Mouse (Mus musculus) midbrain, embryonic 12.5 days (tissue): ENCODE results near the gene Atp6ap1l. TPM values are rescaled to one million over a fixed set of nuclear protein-coding genes. Genes with fewer than 3 reads are reported as not detected.
"Not testable (repeated sequence)": the region's sequence is repeated elsewhere in the genome, so short reads cannot be mapped to it uniquely, and the experiment has no call there.

Experiments
- ATAC-seq: fragments of 200-750 bp; cut with Nextera tagmentation; 2 replicates; pipeline ENCODE4 v1.8.0; 2017; ENCODE audit warnings: low read depth, moderate TSS enrichment, moderate library complexity; ENCODE audit not compliant: low FRiP score
- H3K27ac ChIP-seq: fragments of 300-500 bp; sonication (generic); replicated peaks from 2 replicates; pipeline ENCODE4 v1.5.1; 2016; ENCODE audit warnings: mild to moderate bottlenecking
- H3K27me3 ChIP-seq: fragments of 300-500 bp; sonication (generic); 2 replicates; pipeline ENCODE4 v1.6.1; 2016; ENCODE audit warnings: mild to moderate bottlenecking
- H3K36me3 ChIP-seq: fragments of 300-500 bp; sonication (generic); 2 replicates; pipeline ENCODE4 v1.6.1; 2016
- H3K4me1 ChIP-seq: fragments of 300-500 bp; sonication (generic); 2 replicates; pipeline ENCODE4 v1.6.1; 2016
- H3K4me2 ChIP-seq: fragments of 300-500 bp; sonication (generic); replicated peaks from 2 replicates; pipeline ENCODE4 v1.6.1; 2016; ENCODE audit warnings: mild to moderate bottlenecking, moderate library complexity
- H3K4me3 ChIP-seq: fragments of 300-500 bp; sonication (generic); 2 replicates; pipeline ENCODE4 v1.5.1; 2016; ENCODE audit warnings: mild to moderate bottlenecking
- H3K9ac ChIP-seq: fragments of 300-500 bp; sonication (generic); replicated peaks from 2 replicates; pipeline ENCODE4 v1.6.1; 2016; ENCODE audit warnings: mild to moderate bottlenecking, moderate library complexity
- H3K9me3 ChIP-seq: fragments of 300-500 bp; sonication (generic); 2 replicates; pipeline ENCODE4 v1.6.1; 2016; ENCODE audit warnings: mild to moderate bottlenecking
- WGBS: fragments of 180-500 bp; shearing (Covaris S2); methylation state at CpG from one replicate; pipeline ENCODE4 v1.1.7; 2016; 5-methylcytosine and 5-hydroxymethylcytosine counted together
- polyA plus RNA-seq: library from polyadenylated mRNA; unstranded; fragments of >200 nt; fragmentation: Nextera tagmentation; extraction: Ambion mirVana; gene quantifications from 2 replicates; pipeline ENCODE4 v1.2.1, GENCODE M21; 2016

The Atp6ap1l gene
- polyA plus RNA-seq, result not detected in 2 replicates

GRCm38 (mm10) chr13:90905176-90905575, at the start of gene Atp6ap1l:
Gene Atp6ap1l (minus strand): TSS chr13:90905355.
- Histone ChIP-seq H3K27ac (no peak within 1 kb of the TSS), H3K4me2 (no peak within 1 kb of the TSS), H3K4me3 (no peak within 1 kb of the TSS), H3K9me3 (no peaks in the 10 kb centered on the region), H3K4me1 (no peaks in the 10 kb centered on the region), H3K9ac (no peak within 1 kb of the TSS), H3K27me3 (no peaks in the 10 kb centered on the region), H3K36me3 (no peaks in the 10 kb centered on the region)
- ATAC-seq, result no peak
- WGBS, result 85% methylated on average over 5 of the region's 5 CpGs

- H3K4me3 ChIP-seq, result no peak overlapping the region
- H3K27me3 ChIP-seq, result no peaks in the 10 kb centered on the region
- no peak for ATAC-seq
- no peak overlapping the region for H3K27ac ChIP-seq
- H3K9ac ChIP-seq, result no peak overlapping the region
- no peaks in the 10 kb centered on the region for H3K4me1 ChIP-seq
- WGBS, result 82% methylated on average over 5 of the region's 5 CpGs
- H3K9me3 ChIP-seq, result no peaks in the 10 kb centered on the region
- H3K36me3 ChIP-seq, result no peaks in the 10 kb centered on the region
- no peak overlapping the region for H3K4me2 ChIP-seq
Measured at GRCm38 (mm10) chr13:90939600-90939999, 34.4 kb upstream of the Atp6ap1l start.

- H3K4me1 ChIP-seq, result no peaks in the 10 kb centered on the region
- H3K27ac ChIP-seq, result no peak overlapping the region
- H3K4me3 ChIP-seq, result no peak overlapping the region
- H3K4me2 ChIP-seq, result no peak overlapping the region
- H3K9ac ChIP-seq, result no peak overlapping the region
- ATAC-seq, result no peak
- no peaks in the 10 kb centered on the region for H3K27me3 ChIP-seq
- H3K9me3 ChIP-seq, result no peaks in the 10 kb centered on the region
- WGBS, result 71% methylated on average over 6 of the region's 6 CpGs
- no peaks in the 10 kb centered on the region for H3K36me3 ChIP-seq
Measured at GRCm38 (mm10) chr13:90939192-90939591, 34.0 kb upstream of the Atp6ap1l start.

GRCm38 (mm10) chr13:90935852-90936251, 30.7 kb upstream of the Atp6ap1l start:
- Histone ChIP-seq H3K4me3 (no peak overlapping the region), H3K27ac (no peak overlapping the region), H3K4me1 (no peaks in the 10 kb centered on the region), H3K36me3 (no peaks in the 10 kb centered on the region), H3K9ac (no peak overlapping the region), H3K4me2 (no peak overlapping the region), H3K27me3 (no peaks in the 10 kb centered on the region), H3K9me3 (no peaks in the 10 kb centered on the region)
- no peak for ATAC-seq
- WGBS, result 88% methylated on average over 7 of the region's 7 CpGs

GRCm38 (mm10) chr13:90933256-90933655, 28.1 kb upstream of the Atp6ap1l start:
- H3K36me3 ChIP-seq, result peaks cover 6% of the 10 kb centered on the region
- no peak overlapping the region for H3K9ac ChIP-seq
- no peak overlapping the region for H3K4me3 ChIP-seq
- no peak for ATAC-seq
- H3K4me2 ChIP-seq, result no peak overlapping the region
- 53% methylated on average over 3 of the region's 3 CpGs for WGBS
- H3K27me3 ChIP-seq, result no peaks in the 10 kb centered on the region
- H3K27ac ChIP-seq, result no peak overlapping the region
- H3K9me3 ChIP-seq, result no peaks in the 10 kb centered on the region
- H3K4me1 ChIP-seq, result no peaks in the 10 kb centered on the region

- WGBS, result 26% methylated on average over 5 of the region's 5 CpGs
- peak; percentile 17; the same call in 1 of the 2 replicates for ATAC-seq
Measured at GRCm38 (mm10) chr13:90929847-90930246, 24.7 kb upstream of the Atp6ap1l start.

GRCm38 (mm10) chr13:90928266-90928665, 23.1 kb upstream of the Atp6ap1l start:
- H3K27ac ChIP-seq, H3K4me3 ChIP-seq, ATAC-seq, H3K4me2 ChIP-seq, H3K27me3 ChIP-seq, H3K9me3 ChIP-seq, H3K4me1 ChIP-seq, H3K9ac ChIP-seq: not testable (repeated sequence)
- H3K36me3 ChIP-seq, result peaks cover 41% of the 10 kb centered on the region
- WGBS, result 93% methylated on average over 7 of the region's 10 CpGs

More at GRCm38 (mm10) chr13:90929847-90930246, 24.7 kb upstream of the Atp6ap1l start:
- no peaks in the 10 kb centered on the region for H3K4me1 ChIP-seq
- H3K27ac ChIP-seq, result no peak overlapping the region
- peaks cover 38% of the 10 kb centered on the region for H3K36me3 ChIP-seq
- H3K27me3 ChIP-seq, result no peaks in the 10 kb centered on the region
- no peak overlapping the region for H3K4me3 ChIP-seq
- no peak overlapping the region for H3K4me2 ChIP-seq
- H3K9ac ChIP-seq, result no peak overlapping the region
- no peaks in the 10 kb centered on the region for H3K9me3 ChIP-seq

- H3K27ac ChIP-seq, result no peak overlapping the region
- peaks cover 41% of the 10 kb centered on the region for H3K36me3 ChIP-seq
- 79% methylated on average over 5 of the region's 5 CpGs for whole genome bisulfite sequencing
- H3K4me2 ChIP-seq, result no peak overlapping the region
- no peaks in the 10 kb centered on the region for H3K9me3 ChIP-seq
- H3K27me3 ChIP-seq, result no peaks in the 10 kb centered on the region
- H3K4me1 ChIP-seq, result peaks cover 6% of the 10 kb centered on the region; the same call in 1 of the 2 replicates
- H3K9ac ChIP-seq, result no peak overlapping the region
- no peak for ATAC-seq
- no peak overlapping the region for H3K4me3 ChIP-seq
Measured at GRCm38 (mm10) chr13:90926938-90927633, 21.9 kb upstream of the Atp6ap1l start.

GRCm38 (mm10) chr13:90926125-90926765, 21.1 kb upstream of the Atp6ap1l start:
- ATAC-seq, result no peak
- Histone ChIP-seq H3K9me3 (no peaks in the 10 kb centered on the region), H3K27me3 (no peaks in the 10 kb centered on the region), H3K27ac (no peak overlapping the region), H3K4me1 (peaks cover 6% of the 10 kb centered on the region; the same call in 1 of the 2 replicates), H3K36me3 (peaks cover 41% of the 10 kb centered on the region), H3K4me3 (no peak overlapping the region), H3K4me2 (no peak overlapping the region), H3K9ac (no peak overlapping the region)
- WGBS, result 85% methylated on average over 7 of the region's 7 CpGs

- WGBS, result 94% methylated on average over 5 of the region's 5 CpGs
- ATAC-seq, result no peak
Measured at GRCm38 (mm10) chr13:90925191-90925590, 20.0 kb upstream of the Atp6ap1l start.

GRCm38 (mm10) chr13:90924072-90924471, 18.9 kb upstream of the Atp6ap1l start:
- Histone ChIP-seq H3K4me3 (peak overlapping the region; percentile 77), H3K9ac (peak overlapping the region; percentile 91), H3K27ac (no peak overlapping the region), H3K36me3 (peaks cover 41% of the 10 kb centered on the region), H3K4me2 (peak overlapping the region; percentile 67), H3K4me1 (peaks cover 6% of the 10 kb centered on the region; the same call in 1 of the 2 replicates), H3K9me3 (no peaks in the 10 kb centered on the region), H3K27me3 (no peaks in the 10 kb centered on the region)
- no peak for ATAC-seq
- WGBS, result 48% methylated on average over 9 of the region's 9 CpGs

More at GRCm38 (mm10) chr13:90925191-90925590, 20.0 kb upstream of the Atp6ap1l start:
- Histone ChIP-seq H3K4me2 (no peak overlapping the region), H3K27me3 (no peaks in the 10 kb centered on the region), H3K9ac (no peak overlapping the region), H3K36me3 (peaks cover 41% of the 10 kb centered on the region), H3K9me3 (no peaks in the 10 kb centered on the region), H3K27ac (no peak overlapping the region), H3K4me3 (no peak overlapping the region), H3K4me1 (peaks cover 6% of the 10 kb centered on the region; the same call in 1 of the 2 replicates)

- H3K27ac ChIP-seq, result not testable (repeated sequence)
Measured at GRCm38 (mm10) chr13:90923617-90924016, 18.5 kb upstream of the Atp6ap1l start.

More at GRCm38 (mm10) chr13:90923617-90924016, 18.5 kb upstream of the Atp6ap1l start:
- WGBS, result 1% methylated on average over 13 of the region's 13 CpGs
- peak overlapping the region; percentile 91 for H3K9ac ChIP-seq
- peak overlapping the region; percentile 67 for H3K4me2 ChIP-seq
- not testable (repeated sequence) for H3K27me3 ChIP-seq, ATAC-seq, H3K4me1 ChIP-seq, H3K9me3 ChIP-seq
- peak overlapping the region; percentile 77 for H3K4me3 ChIP-seq
- H3K36me3 ChIP-seq, result peaks cover 38% of the 10 kb centered on the region
